Mouse (Mus musculus) intestine, embryonic 15.5 days (tissue): ENCODE results near the gene Aldoc. TPM values are rescaled to one million over a fixed set of nuclear protein-coding genes. Genes with fewer than 3 reads are reported as not detected.

Source experiments
- ATAC-seq: fragments of 200-750 bp; cut with Nextera tagmentation; 2 replicates; pipeline ENCODE4 v1.8.0; 2017; ENCODE audit warnings: moderate TSS enrichment, moderate library complexity
- H3K27ac ChIP-seq: fragments of 300-500 bp; sonication (generic); 2 replicates; pipeline ENCODE4 v1.5.1; 2015; ENCODE audit warnings: mild to moderate bottlenecking, inconsistent platforms
- H3K27me3 ChIP-seq: fragments of 300-500 bp; sonication (generic); replicated peaks from 2 replicates; pipeline ENCODE4 v1.6.1; 2015; ENCODE audit warnings: inconsistent platforms
- H3K36me3 ChIP-seq: fragments of 300-500 bp; sonication (generic); 2 replicates; pipeline ENCODE4 v1.6.1; 2015; ENCODE audit warnings: inconsistent platforms
- H3K4me1 ChIP-seq: fragments of 300-500 bp; sonication (generic); replicated peaks from 2 replicates; pipeline ENCODE4 v1.6.1; 2015; ENCODE audit warnings: inconsistent platforms
- H3K4me2 ChIP-seq: fragments of 300-500 bp; sonication (generic); replicated peaks from 2 replicates; pipeline ENCODE4 v1.6.1; 2015; ENCODE audit warnings: mild to moderate bottlenecking, inconsistent platforms
- H3K4me3 ChIP-seq: fragments of 300-500 bp; sonication (generic); replicated peaks from 2 replicates; pipeline ENCODE4 v1.5.1; 2015; ENCODE audit warnings: inconsistent platforms
- H3K9ac ChIP-seq: fragments of 300-500 bp; sonication (generic); 2 replicates; pipeline ENCODE4 v1.6.1; 2015; ENCODE audit warnings: inconsistent platforms
- H3K9me3 ChIP-seq: fragments of 300-500 bp; sonication (generic); 2 replicates; pipeline ENCODE4 v1.6.1; 2016; ENCODE audit warnings: inconsistent platforms
- WGBS: fragments of 180-500 bp; shearing (Covaris S2); methylation state at CpG from one replicate; pipeline ENCODE4 v1.1.7; 2015; 5-methylcytosine and 5-hydroxymethylcytosine counted together
- polyA plus RNA-seq: library from polyadenylated mRNA; unstranded; fragments of >200 nt; fragmentation: Nextera tagmentation; extraction: Ambion mirVana; gene quantifications from 2 replicates; pipeline ENCODE4 v1.2.1, GENCODE M21; 2015

The Aldoc gene
- polyA plus RNA-seq, 1 experiment from 2014 or later: 23.1 TPM

- no peak for ATAC-seq
- no peak overlapping the region for H3K27ac ChIP-seq
- H3K36me3 ChIP-seq: no peaks in the 10 kb centered on the region
- H3K4me3 ChIP-seq: no peak overlapping the region
- 83% methylated on average over 1 of the region's 1 CpGs for WGBS
- H3K4me1 ChIP-seq: peaks cover 11% of the 10 kb centered on the region
- no peak overlapping the region for H3K4me2 ChIP-seq
- H3K9ac ChIP-seq: no peak overlapping the region
- no peaks in the 10 kb centered on the region for H3K9me3 ChIP-seq
- no peaks in the 10 kb centered on the region for H3K27me3 ChIP-seq
Observed at GRCm38 (mm10) chr11:78353081-78353480, 30.3 kb downstream of the Aldoc start.

GRCm38 (mm10) chr11:78354905-78355304 is 32.1 kb downstream of the Aldoc start:
- ATAC-seq: no peak
- Histone ChIP-seq H3K27ac (no peak overlapping the region), H3K4me1 (peaks cover 11% of the 10 kb centered on the region), H3K27me3 (no peaks in the 10 kb centered on the region), H3K36me3 (no peaks in the 10 kb centered on the region), H3K9ac (no peak overlapping the region), H3K9me3 (no peaks in the 10 kb centered on the region), H3K4me2 (no peak overlapping the region), H3K4me3 (no peak overlapping the region)
- 78% methylated on average over 6 of the region's 6 CpGs for WGBS

GRCm38 (mm10) chr11:78355471-78356238 is 32.9 kb downstream of the Aldoc start:
- no peaks in the 10 kb centered on the region for H3K9me3 ChIP-seq
- no peaks in the 10 kb centered on the region for H3K36me3 ChIP-seq
- no peaks in the 10 kb centered on the region for H3K27me3 ChIP-seq
- ATAC-seq: no peak
- no peak overlapping the region for H3K27ac ChIP-seq
- no peak overlapping the region for H3K9ac ChIP-seq
- H3K4me3 ChIP-seq: no peak overlapping the region
- H3K4me2 ChIP-seq: no peak overlapping the region
- H3K4me1 ChIP-seq: 0 out of 2 replicates have a peak, but pooled peaks cover 8% of the 10 kb centered on the region
- whole genome bisulfite sequencing: 31% methylated on average over 4 of the region's 4 CpGs

GRCm38 (mm10) chr11:78358330-78359007 is 35.7 kb downstream of the Aldoc start:
- Histone ChIP-seq H3K9ac (no peak overlapping the region), H3K27ac (no peak overlapping the region), H3K4me1 (peaks cover 15% of the 10 kb centered on the region), H3K9me3 (no peaks in the 10 kb centered on the region), H3K4me2 (no peak overlapping the region), H3K36me3 (no peaks in the 10 kb centered on the region), H3K4me3 (no peak overlapping the region), H3K27me3 (no peaks in the 10 kb centered on the region)
- ATAC-seq: 0 out of 2 replicates have a peak, but pooled peaks have one; percentile 24
- 18% methylated on average over 22 of the region's 22 CpGs for WGBS

GRCm38 (mm10) chr11:78360125-78360788 is 37.5 kb downstream of the Aldoc start:
- Histone ChIP-seq H3K9me3 (no peaks in the 10 kb centered on the region), H3K4me2 (peak overlapping the region; percentile 58), H3K27me3 (no peaks in the 10 kb centered on the region), H3K4me3 (peak overlapping the region; percentile 27), H3K27ac (no peak overlapping the region), H3K4me1 (peaks cover 27% of the 10 kb centered on the region), H3K36me3 (no peaks in the 10 kb centered on the region), H3K9ac (0 out of 2 replicates have a peak overlapping the region, but pooled peaks have one; percentile 12)
- peak; percentile 66 for ATAC-seq
- 10% methylated on average over 13 of the region's 13 CpGs for WGBS

- H3K9me3 ChIP-seq: no peaks in the 10 kb centered on the region
- no peak overlapping the region for H3K27ac ChIP-seq
- H3K4me2 ChIP-seq: 0 out of 2 replicates have a peak overlapping the region, but pooled peaks have one; percentile 58
- no peaks in the 10 kb centered on the region for H3K36me3 ChIP-seq
- no peaks in the 10 kb centered on the region for H3K27me3 ChIP-seq
- H3K4me3 ChIP-seq: no peak overlapping the region
- H3K4me1 ChIP-seq: peaks cover 27% of the 10 kb centered on the region
- H3K9ac ChIP-seq: no peak overlapping the region
- 0 out of 2 replicates have a peak, but pooled peaks have one; percentile 2 for ATAC-seq
- WGBS: 52% methylated on average over 2 of the region's 2 CpGs
Observed at GRCm38 (mm10) chr11:78360789-78361131, 38.0 kb downstream of the Aldoc start.

GRCm38 (mm10) chr11:78363309-78364007 is 40.7 kb downstream of the Aldoc start:
- H3K4me3 ChIP-seq: no peak overlapping the region
- peak overlapping the region; percentile 67; the same call in 1 of the 2 replicates for H3K27ac ChIP-seq
- H3K4me2 ChIP-seq: no peak overlapping the region
- no peak for ATAC-seq
- H3K9ac ChIP-seq: no peak overlapping the region
- H3K4me1 ChIP-seq: peaks cover 27% of the 10 kb centered on the region
- H3K36me3 ChIP-seq: no peaks in the 10 kb centered on the region
- 69% methylated on average over 13 of the region's 13 CpGs for WGBS
- H3K9me3 ChIP-seq: no peaks in the 10 kb centered on the region
- H3K27me3 ChIP-seq: no peaks in the 10 kb centered on the region

- Histone ChIP-seq H3K9ac (no peak overlapping the region), H3K4me2 (0 out of 2 replicates have a peak overlapping the region, but pooled peaks have one; percentile 19), H3K27ac (peak overlapping the region; percentile 67), H3K9me3 (no peaks in the 10 kb centered on the region), H3K4me3 (no peak overlapping the region), H3K4me1 (peaks cover 23% of the 10 kb centered on the region), H3K27me3 (no peaks in the 10 kb centered on the region), H3K36me3 (no peaks in the 10 kb centered on the region)
- WGBS: 18% methylated on average over 8 of the region's 8 CpGs
- ATAC-seq: peak; percentile 73
Observed at GRCm38 (mm10) chr11:78364103-78364502, 41.3 kb downstream of the Aldoc start.

GRCm38 (mm10) chr11:78367456-78368225 is 44.9 kb downstream of the Aldoc start:
- no peak overlapping the region for H3K9ac ChIP-seq
- H3K4me1 ChIP-seq: peaks cover 28% of the 10 kb centered on the region
- no peak overlapping the region for H3K27ac ChIP-seq
- WGBS: 79% methylated on average over 15 of the region's 15 CpGs
- H3K4me2 ChIP-seq: no peak overlapping the region
- H3K4me3 ChIP-seq: no peak overlapping the region
- H3K9me3 ChIP-seq: no peaks in the 10 kb centered on the region
- H3K27me3 ChIP-seq: no peaks in the 10 kb centered on the region
- ATAC-seq: no peak
- H3K36me3 ChIP-seq: no peaks in the 10 kb centered on the region

GRCm38 (mm10) chr11:78370389-78370788 is 47.6 kb downstream of the Aldoc start:
- no peak overlapping the region for H3K4me2 ChIP-seq
- H3K4me3 ChIP-seq: no peak overlapping the region
- no peak overlapping the region for H3K9ac ChIP-seq
- no peaks in the 10 kb centered on the region for H3K36me3 ChIP-seq
- WGBS: 52% methylated on average over 1 of the region's 1 CpGs
- ATAC-seq: no peak
- H3K27me3 ChIP-seq: no peaks in the 10 kb centered on the region
- peaks cover 8% of the 10 kb centered on the region for H3K4me1 ChIP-seq
- H3K9me3 ChIP-seq: no peaks in the 10 kb centered on the region
- H3K27ac ChIP-seq: no peak overlapping the region

- Histone ChIP-seq H3K4me3 (no peak overlapping the region), H3K9ac (no peak overlapping the region), H3K27me3 (no peaks in the 10 kb centered on the region), H3K27ac (no peak overlapping the region), H3K36me3 (no peaks in the 10 kb centered on the region), H3K4me2 (no peak overlapping the region), H3K4me1 (peaks cover 8% of the 10 kb centered on the region), H3K9me3 (no peaks in the 10 kb centered on the region)
- WGBS: 90% methylated on average over 11 of the region's 11 CpGs
- no peak for ATAC-seq
Observed at GRCm38 (mm10) chr11:78371711-78372110, 48.9 kb downstream of the Aldoc start.
